Mouse (Mus musculus) embryonic facial prominence, embryonic 12.5 days (tissue): Measurements from ENCODE around the gene Lnx1. TPM values are rescaled to one million over a fixed set of nuclear protein-coding genes. Genes with fewer than 3 reads are reported as not detected.

Source experiments
- ATAC-seq: fragments of 200-750 bp; cut with Nextera tagmentation; 2 replicates; pipeline ENCODE4 v1.8.0; 2017; ENCODE audit not compliant: insufficient number of reproducible peaks, insufficient read depth, low FRiP score, low TSS enrichment
- H3K27ac ChIP-seq: fragments of 300-500 bp; sonication (generic); 2 replicates; pipeline ENCODE4 v1.5.1; 2016; ENCODE audit warnings: mild to moderate bottlenecking
- H3K27me3 ChIP-seq: fragments of 300-500 bp; sonication (generic); 2 replicates; pipeline ENCODE4 v1.6.1; 2016; ENCODE audit warnings: mild to moderate bottlenecking, moderate library complexity
- H3K36me3 ChIP-seq: fragments of 300-500 bp; sonication (generic); 2 replicates; pipeline ENCODE4 v1.6.1; 2016; ENCODE audit warnings: mild to moderate bottlenecking
- H3K4me1 ChIP-seq: fragments of 300-500 bp; sonication (generic); 2 replicates; pipeline ENCODE4 v1.6.1; 2016
- H3K4me2 ChIP-seq: fragments of 300-500 bp; sonication (generic); replicated peaks from 2 replicates; pipeline ENCODE4 v1.6.1; 2016; ENCODE audit warnings: mild to moderate bottlenecking, moderate library complexity
- H3K4me3 ChIP-seq: fragments of 300-500 bp; sonication (generic); 2 replicates; pipeline ENCODE4 v1.5.1; 2016; ENCODE audit warnings: mild to moderate bottlenecking
- H3K9ac ChIP-seq: fragments of 300-500 bp; sonication (generic); 2 replicates; pipeline ENCODE4 v1.6.1; 2016; ENCODE audit warnings: mild to moderate bottlenecking, moderate library complexity
- H3K9me3 ChIP-seq: fragments of 300-500 bp; sonication (generic); 2 replicates; pipeline ENCODE4 v1.6.1; 2016; ENCODE audit warnings: mild to moderate bottlenecking, moderate library complexity
- WGBS: fragments of 180-500 bp; shearing (Covaris S2); methylation state at CpG from one replicate; pipeline ENCODE4 v1.1.7; 2016; 5-methylcytosine and 5-hydroxymethylcytosine counted together
- polyA plus RNA-seq: library from polyadenylated mRNA; unstranded; fragments of >200 nt; fragmentation: Nextera tagmentation; extraction: Ambion mirVana; gene quantifications from 2 replicates; pipeline ENCODE4 v1.2.1, GENCODE M21; 2016

Gene Lnx1
- polyA plus RNA-seq, 1 experiment from 2014 or later: 2.0 TPM

DNA sequence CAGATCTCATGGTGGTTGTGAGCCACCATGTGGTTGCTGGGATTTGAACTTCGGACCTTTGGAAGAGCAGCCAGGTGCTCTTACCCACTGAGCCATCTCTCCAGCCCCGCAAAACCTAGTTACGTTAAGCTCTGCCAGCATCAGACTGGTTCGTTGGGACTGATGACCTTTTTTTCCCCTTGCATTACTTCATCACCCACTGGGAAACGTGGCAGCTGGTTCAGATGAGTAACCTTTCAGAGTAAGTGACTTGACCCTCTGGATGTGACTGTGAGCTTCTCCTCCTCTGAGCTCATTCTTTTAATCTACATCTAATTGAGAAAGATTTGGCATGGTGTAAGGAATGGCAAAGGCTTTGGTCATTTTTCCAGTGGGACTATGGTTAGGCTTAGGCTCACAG lies 102.7 kb downstream of the Lnx1 start:
- H3K36me3 ChIP-seq: peaks cover 24% of the 10 kb centered on the region
- no peak overlapping the region for H3K4me3 ChIP-seq
- H3K27me3 ChIP-seq: no peaks in the 10 kb centered on the region
- H3K4me2 ChIP-seq: no peak overlapping the region
- H3K4me1 ChIP-seq: 0 out of 2 replicates have a peak, but pooled peaks cover 4% of the 10 kb centered on the region
- 82% methylated on average over 5 of the region's 5 CpGs for WGBS
- no peaks in the 10 kb centered on the region for H3K9me3 ChIP-seq
- H3K27ac ChIP-seq: no peak overlapping the region
- no peak overlapping the region for H3K9ac ChIP-seq
- ATAC-seq: no peak

DNA sequence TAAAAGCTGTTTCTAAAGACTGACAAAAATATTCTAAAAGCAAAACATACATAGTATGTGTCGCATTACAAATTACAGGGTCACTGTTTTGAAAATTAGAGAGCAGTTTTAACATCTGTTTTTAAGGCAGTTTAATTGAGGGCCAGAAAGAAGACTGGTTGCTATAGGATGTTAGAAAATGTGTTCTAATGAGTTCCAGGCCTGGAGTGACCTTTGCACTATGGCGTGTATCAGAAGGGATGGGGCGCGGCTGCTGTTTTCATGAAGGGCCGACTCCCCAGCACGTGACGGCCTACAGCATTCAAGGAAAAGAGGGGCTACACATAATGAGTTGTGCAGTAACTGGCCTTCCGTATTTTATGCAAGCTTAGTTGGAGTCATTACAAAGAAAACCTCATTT lies 109.6 kb downstream of the Lnx1 start:
- 27% methylated on average over 8 of the region's 8 CpGs for WGBS
- peaks cover 60% of the 10 kb centered on the region for H3K36me3 ChIP-seq

DNA sequence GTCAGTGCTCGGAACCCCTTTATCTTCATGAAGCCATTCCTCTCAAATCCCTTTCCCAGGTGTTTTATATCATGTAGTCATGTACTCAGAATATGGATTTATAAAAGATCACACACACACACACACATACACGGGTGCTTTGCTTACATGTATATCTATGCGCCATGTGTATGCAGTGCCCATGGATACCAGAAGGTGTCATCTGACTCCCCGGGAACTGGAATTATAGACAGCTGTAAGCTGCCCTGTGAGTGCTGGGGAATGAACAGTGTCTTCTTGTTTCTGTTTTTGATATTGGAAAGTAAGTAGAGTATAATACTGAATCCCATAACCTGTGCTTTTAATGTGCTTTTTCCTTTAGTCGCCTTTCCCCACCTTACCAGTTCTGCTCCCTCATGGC lies 111.3 kb downstream of the Lnx1 start:
- H3K27ac ChIP-seq: no peak overlapping the region; the same call in 1 of the 2 replicates
- no peak overlapping the region for H3K4me2 ChIP-seq
- no peak overlapping the region for H3K9ac ChIP-seq
- H3K4me1 ChIP-seq: peaks cover 15% of the 10 kb centered on the region
- H3K36me3 ChIP-seq: peaks cover 60% of the 10 kb centered on the region
- no peaks in the 10 kb centered on the region for H3K9me3 ChIP-seq
- no peak overlapping the region for H3K4me3 ChIP-seq
- WGBS: 83% methylated on average over 5 of the region's 5 CpGs
- no peak for ATAC-seq
- no peaks in the 10 kb centered on the region for H3K27me3 ChIP-seq

More for the DNA sequence above, 109.6 kb downstream of the Lnx1 start:
- no peak overlapping the region for H3K27ac ChIP-seq
- H3K4me2 ChIP-seq: no peak overlapping the region
- no peak for ATAC-seq
- peaks cover 15% of the 10 kb centered on the region for H3K4me1 ChIP-seq
- no peak overlapping the region for H3K9ac ChIP-seq
- no peaks in the 10 kb centered on the region for H3K9me3 ChIP-seq
- H3K27me3 ChIP-seq: no peaks in the 10 kb centered on the region
- H3K4me3 ChIP-seq: no peak overlapping the region

DNA sequence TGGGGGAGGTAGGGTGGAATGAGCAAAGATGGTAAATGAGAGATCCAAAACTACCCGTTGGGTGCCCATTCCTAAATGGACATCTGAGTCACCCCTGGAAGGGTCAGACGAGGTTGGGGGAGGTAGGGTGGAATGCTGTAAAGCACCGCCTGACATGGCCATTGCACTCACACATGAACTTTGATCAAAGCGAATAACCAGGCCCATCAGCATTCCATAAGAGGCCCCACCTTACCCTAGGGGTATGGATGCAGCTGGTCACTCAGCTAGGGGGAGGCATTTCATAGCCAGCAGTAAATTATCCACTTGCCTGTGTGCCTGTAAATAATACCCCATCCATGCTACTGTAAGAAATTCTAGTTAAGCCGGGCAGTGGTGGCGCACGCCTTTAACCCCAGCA lies 113.6 kb downstream of the Lnx1 start:
- Histone ChIP-seq H3K36me3 (peaks cover 47% of the 10 kb centered on the region), H3K27ac (no peak overlapping the region), H3K9ac (no peak overlapping the region), H3K4me3 (no peak overlapping the region), H3K4me1 (peaks cover 15% of the 10 kb centered on the region), H3K4me2 (no peak overlapping the region), H3K27me3 (no peaks in the 10 kb centered on the region), H3K9me3 (no peaks in the 10 kb centered on the region)
- WGBS: 91% methylated on average over 7 of the region's 7 CpGs
- no peak for ATAC-seq

DNA sequence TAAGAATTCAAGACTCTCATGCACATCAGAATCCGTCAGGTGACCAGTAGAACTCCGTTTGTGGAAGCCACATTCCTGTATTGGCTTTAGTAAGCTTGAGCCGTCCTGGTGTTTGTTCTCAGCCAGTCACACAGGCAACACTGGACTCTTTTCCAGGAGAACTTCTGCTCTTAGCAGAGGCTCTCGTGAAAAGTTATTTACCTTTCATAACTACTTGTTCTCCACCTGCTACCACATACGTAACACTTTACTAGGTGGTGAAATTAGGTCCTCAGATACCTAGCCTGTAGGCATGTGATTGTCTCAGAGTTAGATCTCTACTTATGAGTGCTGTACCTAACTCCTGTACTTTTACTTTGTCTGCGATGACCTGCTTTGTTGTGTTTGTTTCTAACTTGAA lies 130.9 kb downstream of the Lnx1 start:
- ATAC-seq: no peak
- no peak overlapping the region for H3K27ac ChIP-seq

DNA sequence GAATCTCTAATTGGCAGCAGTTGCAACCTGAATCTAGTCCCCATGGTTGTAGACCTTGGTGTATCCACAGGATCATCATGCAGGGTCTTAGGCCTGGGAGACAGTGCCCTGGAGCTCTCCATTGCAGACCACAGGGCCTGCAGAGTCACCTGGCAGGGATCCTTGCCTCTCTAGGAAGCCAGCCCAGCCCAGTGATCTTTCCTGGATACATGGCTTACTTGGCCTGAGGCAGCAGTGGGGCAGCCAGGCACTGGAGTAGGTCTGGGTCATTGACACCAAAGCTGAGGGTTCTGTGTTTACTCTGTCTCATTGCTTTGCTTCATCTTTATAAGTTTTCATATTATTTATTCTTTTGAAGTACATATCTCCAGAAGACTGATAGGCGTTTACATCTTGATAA lies 141.6 kb downstream of the Lnx1 start:
- no peak for ATAC-seq
- Histone ChIP-seq H3K4me3 (no peak overlapping the region), H3K4me2 (no peak overlapping the region), H3K4me1 (no peaks in the 10 kb centered on the region), H3K9me3 (no peaks in the 10 kb centered on the region), H3K36me3 (peaks cover 47% of the 10 kb centered on the region), H3K27ac (no peak overlapping the region), H3K27me3 (no peaks in the 10 kb centered on the region), H3K9ac (no peak overlapping the region)
- WGBS: 90% methylated on average over 1 of the region's 1 CpGs

More for the DNA sequence above, 130.9 kb downstream of the Lnx1 start:
- no peaks in the 10 kb centered on the region for H3K4me1 ChIP-seq
- H3K4me2 ChIP-seq: no peak overlapping the region
- H3K4me3 ChIP-seq: no peak overlapping the region
- 92% methylated on average over 6 of the region's 6 CpGs for WGBS
- H3K36me3 ChIP-seq: peaks cover 28% of the 10 kb centered on the region
- no peaks in the 10 kb centered on the region for H3K9me3 ChIP-seq
- no peak overlapping the region for H3K9ac ChIP-seq
- no peaks in the 10 kb centered on the region for H3K27me3 ChIP-seq

DNA sequence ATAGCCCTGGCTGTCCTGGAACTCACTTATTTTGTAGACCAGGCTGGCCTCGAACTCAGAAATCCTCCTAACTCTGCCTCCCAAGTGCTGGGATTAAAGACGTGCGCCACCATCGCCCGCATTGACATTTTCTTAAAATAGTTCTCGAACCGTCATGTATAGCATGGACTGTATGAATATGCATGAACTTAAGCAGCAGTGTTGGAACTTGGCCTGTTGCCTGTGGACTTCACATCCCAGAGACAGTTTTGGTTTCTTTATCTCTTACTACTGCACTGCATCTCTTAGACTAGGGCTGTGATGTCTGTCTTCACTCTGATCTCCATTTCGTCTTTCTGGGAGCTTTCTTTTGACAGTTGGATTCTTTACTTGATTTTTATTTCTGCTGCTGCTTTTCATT lies 153.1 kb downstream of the Lnx1 start:
- no peak overlapping the region for H3K9ac ChIP-seq
- no peak for ATAC-seq
- 88% methylated on average over 8 of the region's 8 CpGs for WGBS
- no peak overlapping the region for H3K4me2 ChIP-seq
- no peak overlapping the region for H3K4me3 ChIP-seq
- no peaks in the 10 kb centered on the region for H3K9me3 ChIP-seq
- peaks cover 54% of the 10 kb centered on the region for H3K36me3 ChIP-seq
- H3K27me3 ChIP-seq: no peaks in the 10 kb centered on the region
- H3K4me1 ChIP-seq: no peaks in the 10 kb centered on the region
- H3K27ac ChIP-seq: no peak overlapping the region

DNA sequence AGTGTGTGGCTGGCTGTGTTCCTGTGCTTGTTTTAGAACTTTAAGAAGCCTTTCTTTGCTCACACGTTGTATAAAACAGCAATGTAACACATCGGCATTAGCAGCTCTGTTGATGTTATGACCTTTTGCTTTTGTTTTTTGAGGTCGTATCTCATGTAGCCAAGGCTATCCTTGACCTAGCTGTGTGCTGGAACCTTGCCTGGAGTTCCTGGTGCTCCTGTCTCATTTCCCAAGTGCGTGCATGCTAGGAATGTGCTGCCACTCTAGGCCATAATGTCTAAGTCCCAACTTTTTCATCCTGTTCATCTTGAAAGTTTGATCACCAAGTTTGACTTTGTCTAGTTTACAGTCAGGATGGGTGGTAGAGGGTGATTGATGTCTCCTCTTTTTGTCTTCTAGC lies 157.1 kb downstream of the Lnx1 start:
- Histone ChIP-seq H3K36me3 (peaks cover 43% of the 10 kb centered on the region), H3K9ac (no peak overlapping the region), H3K4me3 (no peak overlapping the region), H3K27me3 (no peaks in the 10 kb centered on the region), H3K27ac (no peak overlapping the region), H3K4me2 (no peak overlapping the region), H3K9me3 (no peaks in the 10 kb centered on the region), H3K4me1 (no peaks in the 10 kb centered on the region)
- no peak for ATAC-seq
- 95% methylated on average over 4 of the region's 4 CpGs for WGBS

Other genes starting within 250 kb of the Lnx1 start
- gene Scfd2, start 171.2 kb downstream of the Lnx1 start, polyA plus RNA-seq: 18.2 and 19.7 TPM in 2 replicates
- gene Fip1l1, start 167.5 kb downstream of the Lnx1 start, polyA plus RNA-seq: 122 and 127 TPM in 2 replicates